Mouse (Mus musculus): ENCODE measurements around the gene Sipa1l3.

DNA sequence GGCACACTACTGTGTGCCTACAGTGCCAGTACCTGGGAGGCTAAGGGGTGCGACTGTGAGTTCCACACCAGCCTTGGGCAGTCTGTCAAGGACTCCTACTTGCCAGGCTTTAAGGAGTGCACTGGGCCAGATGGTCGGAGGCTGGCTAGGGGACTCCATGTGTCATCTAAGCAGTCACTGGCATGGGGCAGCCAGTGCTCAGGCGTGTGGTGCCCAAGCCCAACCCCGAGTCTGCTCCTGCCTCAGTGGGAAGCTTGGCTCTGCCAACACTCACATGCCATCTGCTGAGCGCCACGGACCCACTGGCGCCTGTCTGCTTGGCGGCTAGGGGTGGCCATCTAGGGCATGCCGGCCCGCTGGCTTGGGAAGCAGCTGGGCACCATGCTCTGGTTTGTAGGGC lies 125.1 kb downstream of the Sipa1l3 start:
- TF ChIP-seq CTCF (IDR thresholded peaks at IDR 0.05; ENCODE audit: control insufficient read depth, insufficient read depth, insufficient replicate concordance, low read depth, low read length) (no peak), POLR2A (IDR thresholded peaks at IDR 0.05; ENCODE audit: control insufficient read depth, low read depth, low read length) (no peak)

All from testis, adult 2 months (tissue).